Comparison of ENCODE assay signal across 21 mouse cellular contexts in genomic region chr10:116894540-116894939, GRCm38 (mm10). TPM values are rescaled to one million over a fixed set of nuclear protein-coding genes. Genes with fewer than 3 reads are reported as not detected.
"Had no signal": no experiment of that assay in that cellular context is flagged by ENCODE, and none has a peak within 500 bp of the region (broad histone marks: within the 10 kb centered on the region; RNA-seq: fewer than 3 reads in every experiment).

No protein-coding gene starts in this region.

- H3K27ac ChIP-seq: heart, embryonic 10.5 days; hindbrain, embryonic 10.5 days; hindbrain, embryonic 12.5 days; hindbrain, embryonic 14.5 days; limb, embryonic 13.5 days; limb, embryonic 15.5 days; liver, embryonic 12.5 days; liver, embryonic 14.5 days had no signal

- ATAC-seq: hindbrain, embryonic 16.5 days; liver, embryonic 12.5 days had no signal

- H3K9ac ChIP-seq: heart, embryonic 12.5 days; hindbrain, embryonic 12.5 days; hindbrain, embryonic 14.5 days; limb, embryonic 13.5 days; limb, embryonic 15.5 days; liver, embryonic 12.5 days; liver, embryonic 14.5 days had no signal

- H3K4me1 ChIP-seq: heart, embryonic 12.5 days; hindbrain, embryonic 12.5 days had no signal

- H3K36me3 ChIP-seq: heart, embryonic 10.5 days; heart, embryonic 12.5 days; hindbrain, embryonic 10.5 days; hindbrain, embryonic 12.5 days; limb, embryonic 13.5 days; limb, embryonic 15.5 days; liver, embryonic 12.5 days had no signal

- H3K27me3 ChIP-seq: heart, embryonic 12.5 days; hindbrain, embryonic 12.5 days; limb, embryonic 13.5 days; limb, embryonic 15.5 days; liver, embryonic 12.5 days had no signal

- H3K4me2 ChIP-seq: heart, embryonic 12.5 days; hindbrain, embryonic 12.5 days; hindbrain, embryonic 14.5 days; limb, embryonic 15.5 days; liver, embryonic 12.5 days had no signal

- DNase-seq: gastrocnemius, postnatal 14 days; gastrocnemius, postnatal 36 days; kidney, adult 18-20 months; kidney, adult 8-10 months; kidney, postnatal 14 days; kidney, postnatal 36 days; layer of hippocampus, adult 9-11 months; layer of hippocampus, postnatal 36 days had no signal

- H3K9me3 ChIP-seq: heart, embryonic 10.5 days; heart, embryonic 12.5 days; hindbrain, embryonic 10.5 days; hindbrain, embryonic 12.5 days; limb, embryonic 13.5 days; limb, embryonic 15.5 days; liver, embryonic 12.5 days had no signal

- H3K4me3 ChIP-seq: heart, embryonic 10.5 days; heart, embryonic 12.5 days; hindbrain, embryonic 10.5 days; hindbrain, embryonic 12.5 days; limb, embryonic 13.5 days; limb, embryonic 15.5 days; liver, embryonic 12.5 days had no signal

RNA-seq across cellular contexts. Expression of gene Myrfl, which starts 2.2 kb away (rescaled TPM):
- total RNA-seq: liver, adult 2 months had no signal
- polyA plus RNA-seq: hindbrain, embryonic 14.5 days; inflammation-experienced regulatory T-cells, adult 6 months; kidney, embryonic 14.5 days; liver, adult 2 months; liver, embryonic 14.5 days had no signal
